Mouse (Mus musculus) v-Abl transformed pro-B cells (cell line): ENCODE results near the gene Igsf8.
"Not testable (repeated sequence)": the region's sequence is repeated elsewhere in the genome, so short reads cannot be mapped to it uniquely, and the experiment has no call there.

Experiments
- in situ Hi-C, 2 experiments: fragments of 400-800 bp; cut with MboI; formaldehyde crosslinking; loops; one replicate each; pipeline ENCODE4 v1.15.1; 2025; ENCODE audit not compliant: unreplicated experiment in 2 of 2

The Igsf8 gene

GRCm38 (mm10) chr1:172261477-172262078, at the start of gene Igsf8:
Gene Igsf8, plus strand, starts transcription at chr1:172261641.
- in situ Hi-C loops = no loop called here

GRCm38 (mm10) chr1:172212776-172213175, 48.7 kb upstream of the Igsf8 start:
- in situ Hi-C loops = no loop called here

- in situ Hi-C loops = no loop called here
Measured at GRCm38 (mm10) chr1:172213771-172214170, 47.7 kb upstream of the Igsf8 start.

- in situ Hi-C loops = loop anchor here in 1 of 2 experiments (5.0 kb wide), 1 partner anchor 93 kb away; no protein-coding TSS in a partner anchor
Measured at GRCm38 (mm10) chr1:172214748-172215147, 46.7 kb upstream of the Igsf8 start.

- in situ Hi-C loops = loop anchor here in 1 of 2 experiments (5.0 kb wide), 1 partner anchor 90 kb away; no protein-coding TSS in a partner anchor
Measured at GRCm38 (mm10) chr1:172217148-172217547, 44.3 kb upstream of the Igsf8 start.

- in situ Hi-C loops = loop anchor here in 1 of 2 experiments (5.0 kb wide), 1 partner anchor 89 kb away; no protein-coding TSS in a partner anchor
Measured at GRCm38 (mm10) chr1:172218164-172218910, 43.1 kb upstream of the Igsf8 start.

GRCm38 (mm10) chr1:172219451-172220406, 41.7 kb upstream of the Igsf8 start, which contains the start of gene Casq1:
Gene Casq1, minus strand, starts transcription at chr1:172219868.
- in situ Hi-C loops = loop anchor here (5.0 kb wide), 2 partner anchors 73 to 88 kb away; no protein-coding TSS in a partner anchor

GRCm38 (mm10) chr1:172220414-172220813, 41.0 kb upstream of the Igsf8 start:
- in situ Hi-C loops = loop anchor here in 1 of 2 experiments (5.0 kb wide), 1 partner anchor 72 kb away; no protein-coding TSS in a partner anchor

- in situ Hi-C loops = loop anchor here in 1 of 2 experiments (5.0 kb wide), 1 partner anchor 71 kb away; no protein-coding TSS in a partner anchor
Measured at GRCm38 (mm10) chr1:172221297-172222063, 40.0 kb upstream of the Igsf8 start.

GRCm38 (mm10) chr1:172228209-172228608, 33.2 kb upstream of the Igsf8 start:
- in situ Hi-C loops = no loop called here

- in situ Hi-C loops = no loop called here
Measured at GRCm38 (mm10) chr1:172229215-172229614, 32.2 kb upstream of the Igsf8 start.

- in situ Hi-C loops = no loop called here
Measured at GRCm38 (mm10) chr1:172240945-172241708, 20.3 kb upstream of the Igsf8 start.

GRCm38 (mm10) chr1:172242401-172242800, 19.0 kb upstream of the Igsf8 start:
- in situ Hi-C loops = no loop called here

- in situ Hi-C loops = no loop called here
Measured at GRCm38 (mm10) chr1:172243547-172244205, 17.8 kb upstream of the Igsf8 start.

- in situ Hi-C loops = not testable (repeated sequence)
Measured at GRCm38 (mm10) chr1:172244645-172245044, 16.8 kb upstream of the Igsf8 start.

GRCm38 (mm10) chr1:172247216-172247615, 14.2 kb upstream of the Igsf8 start:
- in situ Hi-C loops = no loop called here

- in situ Hi-C loops = no loop called here
Measured at GRCm38 (mm10) chr1:172247679-172248078, 13.8 kb upstream of the Igsf8 start.

- in situ Hi-C loops = loop anchor here in 1 of 2 experiments (10.0 kb wide), 1 partner anchor 46 kb away; no protein-coding TSS in a partner anchor
Measured at GRCm38 (mm10) chr1:172258314-172258713, 3.1 kb upstream of the Igsf8 start, which contains the start of gene Atp1a4. Gene Atp1a4, minus strand, starts transcription at chr1:172258414.
